ENCODE assay signal across 8 mouse cellular contexts in the genomic region with DNA sequence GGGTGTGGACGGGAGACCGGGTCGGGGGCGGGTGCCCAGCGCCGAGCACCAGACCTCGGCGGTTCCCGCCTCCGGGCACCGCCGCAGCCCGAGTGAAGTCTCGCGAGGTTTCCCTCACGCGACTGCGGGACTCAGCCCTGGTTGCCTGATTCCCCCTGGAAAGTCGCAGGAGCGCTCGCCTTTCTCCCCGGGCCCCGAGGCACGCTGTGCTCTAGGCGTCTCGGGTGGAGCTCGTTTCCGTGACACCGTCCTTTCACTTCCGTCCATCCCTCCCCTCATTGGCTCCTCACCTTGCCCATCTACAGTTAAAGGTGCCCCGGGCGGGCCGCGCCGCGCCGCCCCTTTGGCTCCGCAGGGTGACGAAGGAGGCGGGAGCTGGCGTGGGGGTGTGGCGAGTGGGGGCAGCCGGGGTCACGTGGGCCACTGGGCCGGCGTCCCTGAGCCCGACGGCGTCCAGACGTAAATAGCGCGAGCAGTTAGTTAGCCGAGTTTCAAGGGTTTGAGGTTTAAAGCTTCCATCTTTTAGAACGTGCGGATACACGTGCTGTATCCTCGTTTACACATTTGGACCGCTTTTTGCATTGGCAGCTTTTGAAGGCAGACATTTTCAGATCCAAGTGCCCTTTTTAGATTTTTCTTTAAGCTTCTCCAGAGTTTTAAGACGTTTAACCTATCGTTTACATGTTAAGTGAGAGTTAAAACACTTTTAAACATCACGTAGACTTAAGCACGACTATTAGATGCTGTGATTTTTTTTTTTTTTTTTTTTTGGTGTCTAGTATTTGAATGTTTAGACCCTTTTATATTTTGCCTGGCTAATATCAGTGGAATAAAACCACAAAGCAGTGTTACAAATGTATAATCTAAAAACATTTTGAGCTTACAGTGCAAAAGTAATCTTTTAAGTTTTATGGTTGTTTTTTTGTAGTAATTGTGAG. TPM values are rescaled to one million over a fixed set of nuclear protein-coding genes. Genes with fewer than 3 reads are reported as not detected.
DNase-seq lines count a peak whose midpoint lies in the region; ATAC-seq lines count a peak whose summit lies in the region.

No protein-coding gene starts in this region.

- peak overlapping the region; percentile 100 for H3K27ac ChIP-seq in hindbrain, embryonic 16.5 days (ENCODE audit: low read depth, low read length)
- H3K27ac ChIP-seq in macrophage = peak overlapping the region; percentile 53

- peak; percentile 98 for ATAC-seq in hindbrain, embryonic 16.5 days

- no peaks in the 10 kb centered on the region for H3K27me3 ChIP-seq in hindbrain, embryonic 16.5 days (replicated peaks; ENCODE audit: control insufficient read depth, insufficient read depth, low read length)

- H3K9ac ChIP-seq in hindbrain, embryonic 16.5 days (ENCODE audit: low read depth, low read length) = peak overlapping the region; percentile 92

- peak overlapping the region; percentile 75 for H3K4me3 ChIP-seq in hindbrain, embryonic 16.5 days (ENCODE audit: low read length)
- H3K4me3 ChIP-seq in macrophage (ENCODE audit: inconsistent target) = peak overlapping the region; percentile 38

- peak; percentile 87 for DNase-seq in WW6 (ENCODE audit: low read depth, low spot score)
- DNase-seq in cerebellum, postnatal 4 days (ENCODE audit: low spot score in 2 of 2) = peak; percentile 89 to 95
- peak; percentile 97 for DNase-seq in gastrocnemius, adult 18-20 months (ENCODE audit: low spot score)
- peak; percentile 95 to 96 for DNase-seq in left cerebral cortex, adult 18-20 months (ENCODE audit: low spot score in 2 of 2)
- DNase-seq in right cerebral cortex, adult 18-20 months = peak; percentile 98
- DNase-seq in urinary bladder, postnatal 10 days (ENCODE audit: low spot score) = peak; percentile 93

- H3K9me3 ChIP-seq in hindbrain, embryonic 16.5 days (ENCODE audit: control insufficient read depth, low read length) = no peaks in the 10 kb centered on the region

- peak overlapping the region; percentile 52 for H3K4me2 ChIP-seq in hindbrain, embryonic 16.5 days (ENCODE audit: low read length)

- H3K4me1 ChIP-seq in hindbrain, embryonic 16.5 days (ENCODE audit: control insufficient read depth, insufficient read depth, low read depth, low read length) = peaks cover 20% of the 10 kb centered on the region

- peaks cover 19% of the 10 kb centered on the region for H3K79me2 ChIP-seq in macrophage (ENCODE audit: inconsistent target)

- H3K36me3 ChIP-seq in hindbrain, embryonic 16.5 days (ENCODE audit: control insufficient read depth, insufficient read depth, low read length) = peaks cover 4% of the 10 kb centered on the region; the same call in 1 of the 2 replicates
- peaks cover 8% of the 10 kb centered on the region; the same call in 1 of the 2 replicates for H3K36me3 ChIP-seq in macrophage (ENCODE audit: inconsistent target)

- under 1% methylated on average over 60 of the region's 62 CpGs for WGBS in hindbrain, embryonic 16.5 days
- under 1% methylated on average over 61 of the region's 62 CpGs for WGBS in macrophage (ENCODE audit: missing documents)

RNA-seq across cellular contexts. Expression of gene Cetn3, which starts 0.8 kb away (rescaled TPM):
- 10 to 100 TPM; 21.6 to 26.3 TPM for total RNA-seq in gastrocnemius, adult 18-20 months (2021)
- polyA plus RNA-seq in hindbrain, embryonic 16.5 days (2015; fragmentation: Nextera tagmentation; extraction: Ambion mirVana) = 188 and 203 TPM in 2 replicates
- 100 to 1,000 TPM; 108 TPM for total RNA-seq in left cerebral cortex, adult 18-20 months (2021)
- total RNA-seq in macrophage (2018; cell fraction: chromatin; rRNA removed) = 10 to 100 TPM; 12.0 to 52.7 (median 29.8) TPM
- 10 to 100 TPM; 51.1 to 90.0 (median 64.8) TPM for total RNA-seq in macrophage (2018; cell fraction: cytosol; rRNA removed)
- total RNA-seq in macrophage (2018; cell fraction: nucleus; rRNA removed) = 10 to 100 TPM; 15.6 to 66.8 (median 30.5) TPM
- 54.4 to 194 TPM (median 85.7 TPM) in 3 replicates for polyA plus RNA-seq in macrophage (2018)

Comparison
In these comparisons a context has a peak if more than half of its experiments do, and no peak if none do; other contexts are left out.
1. Peak in every context shown above with its lines: DNase-seq, ATAC-seq, H3K4me3 ChIP-seq and H3K27ac ChIP-seq.